8 mouse cellular contexts compared by ENCODE assay signal in genomic region chr7:73941640-73942039, GRCm38 (mm10).
A peak's percentile ranks its signal among the peaks of the same experiment; 100 is the strongest.
DNase-seq lines count a peak whose midpoint lies in the region; ATAC-seq and TF ChIP-seq lines count a peak whose summit lies in the region.

No protein-coding gene starts in this region.

- no peak overlapping the region for H3K4me3 ChIP-seq in forebrain, embryonic 15.5 days
- H3K4me3 ChIP-seq in kidney, postnatal 0 days (replicated peaks; ENCODE audit: low read depth, low read length): no peak overlapping the region
- no peak overlapping the region for H3K4me3 ChIP-seq in neural tube, embryonic 14.5 days (ENCODE audit: low read depth, low read length)

- WGBS in forebrain, embryonic 15.5 days: 38% methylated on average over 4 of the region's 4 CpGs
- WGBS in kidney, postnatal 0 days: 2% methylated on average over 4 of the region's 4 CpGs
- WGBS in neural tube, embryonic 14.5 days: 47% methylated on average over 4 of the region's 4 CpGs

- H3K4me1 ChIP-seq in forebrain, embryonic 15.5 days: peaks cover 16% of the 10 kb centered on the region
- H3K4me1 ChIP-seq in kidney, postnatal 0 days (replicated peaks; ENCODE audit: insufficient read depth, low read length): 0 out of 2 replicates have a peak, but pooled peaks cover 13% of the 10 kb centered on the region
- H3K4me1 ChIP-seq in neural tube, embryonic 14.5 days (ENCODE audit: control insufficient read depth, insufficient read depth, low read length): peaks cover 4% of the 10 kb centered on the region; the same call in 1 of the 2 replicates

- DNase-seq in testis, postnatal 10 days (ENCODE audit: low spot score): peak; percentile 47
- DNase-seq in testis, postnatal 14 days (ENCODE audit: low spot score): no peak
- peak; percentile 96 for DNase-seq in kidney, postnatal 0 days (ENCODE audit: low spot score)
- no peak for DNase-seq in spleen, adult 18-20 months
- DNase-seq in heart, adult 18-20 months: no peak

- no peak overlapping the region for H3K4me2 ChIP-seq in forebrain, embryonic 15.5 days (replicated peaks)
- no peak overlapping the region for H3K4me2 ChIP-seq in kidney, postnatal 0 days (ENCODE audit: low read length)
- H3K4me2 ChIP-seq in neural tube, embryonic 14.5 days (ENCODE audit: low read depth, low read length): no peak overlapping the region

- no peak for TF ChIP-seq CTCF in kidney, postnatal 0 days (IDR thresholded peaks at IDR 0.05; ENCODE audit: low read depth)

- H3K9me3 ChIP-seq in forebrain, embryonic 15.5 days: no peaks in the 10 kb centered on the region
- H3K9me3 ChIP-seq in kidney, postnatal 0 days (replicated peaks; ENCODE audit: low read length): no peaks in the 10 kb centered on the region
- H3K9me3 ChIP-seq in neural tube, embryonic 14.5 days (ENCODE audit: control insufficient read depth, low read length): no peaks in the 10 kb centered on the region

- H3K36me3 ChIP-seq in forebrain, embryonic 15.5 days: peaks cover 56% of the 10 kb centered on the region
- no peaks in the 10 kb centered on the region for H3K36me3 ChIP-seq in kidney, postnatal 0 days (ENCODE audit: insufficient read depth, low read length)
- peaks cover 12% of the 10 kb centered on the region; the same call in 1 of the 2 replicates for H3K36me3 ChIP-seq in neural tube, embryonic 14.5 days (ENCODE audit: control insufficient read depth, insufficient read depth, low read length)

- peak; percentile 14 for ATAC-seq in forebrain, embryonic 15.5 days (replicated peaks)
- ATAC-seq in kidney, postnatal 0 days (replicated peaks; ENCODE audit: low FRiP score, low read depth): peak; percentile 79
- peak; percentile 8; the same call in 1 of the 2 replicates for ATAC-seq in neural tube, embryonic 14.5 days (ENCODE audit: low read depth)
- no peak for ATAC-seq in activated CD4-positive, CD25-positive, alpha-beta regulatory T cell, adult 4 months

- no peaks in the 10 kb centered on the region for H3K27me3 ChIP-seq in forebrain, embryonic 15.5 days
- no peaks in the 10 kb centered on the region for H3K27me3 ChIP-seq in kidney, postnatal 0 days (ENCODE audit: insufficient read depth, low read length)
- no peaks in the 10 kb centered on the region for H3K27me3 ChIP-seq in neural tube, embryonic 14.5 days (ENCODE audit: control insufficient read depth, insufficient read depth, low read length)

- no peak overlapping the region for H3K27ac ChIP-seq in forebrain, embryonic 15.5 days (replicated peaks)
- peak overlapping the region; percentile 47; the same call in 1 of the 2 replicates for H3K27ac ChIP-seq in kidney, postnatal 0 days
- H3K27ac ChIP-seq in neural tube, embryonic 14.5 days (ENCODE audit: low read depth, low read length): peak overlapping the region; percentile 55; the same call in 1 of the 2 replicates

- no peak overlapping the region for H3K9ac ChIP-seq in forebrain, embryonic 15.5 days (replicated peaks)
- H3K9ac ChIP-seq in kidney, postnatal 0 days (ENCODE audit: low read depth, low read length): no peak overlapping the region
- H3K9ac ChIP-seq in neural tube, embryonic 14.5 days (replicated peaks; ENCODE audit: low read depth, low read length): no peak overlapping the region

Comparison
In these comparisons a context has a peak if more than half of its experiments do, and no peak if none do; other contexts are left out.
1. DNase-seq: peak in testis, postnatal 10 days (single experiment) and kidney, postnatal 0 days (single experiment); none in testis, postnatal 14 days (single experiment), spleen, adult 18-20 months (0 of 2) and heart, adult 18-20 months (0 of 2).